Mouse (Mus musculus): ENCODE measurements around the gene Ugt1a8.

- TF ChIP-seq FLI1 (IDR thresholded peaks at IDR 0.05; ENCODE audit: low read length), result no peak
- no peak for TF ChIP-seq GATA1 (IDR thresholded peaks at IDR 0.05; ENCODE audit: borderline replicate concordance, low read length)
Observed at GRCm38 (mm10) chr1:88253106-88253505, 165.5 kb downstream of the Ugt1a8 start.
